Mouse (Mus musculus) heart, postnatal 0 days (tissue): ENCODE measurements around the gene Dhrs7c. TPM values are rescaled to one million over a fixed set of nuclear protein-coding genes. Genes with fewer than 3 reads are reported as not detected.

ENCODE experiments used
- ATAC-seq: fragments of 200-750 bp; cut with Nextera tagmentation; 2 replicates; pipeline ENCODE4 v1.8.0; 2017; ENCODE audit warnings: low read depth, moderate number of reproducible peaks, moderate library complexity; ENCODE audit not compliant: insufficient read depth
- DNase-seq: peaks from one replicate; pipeline ENCODE4 v3.0.0-alpha.2; 2016; ENCODE audit warnings: low spot score
- H3K27ac ChIP-seq: fragments of 300-500 bp; sonication (generic); 2 replicates; pipeline ENCODE4 v1.5.1; 2014; ENCODE audit warnings: low read depth, mild to moderate bottlenecking
- H3K27me3 ChIP-seq: fragments of 300-500 bp; sonication (generic); 2 replicates; pipeline ENCODE4 v1.6.1; 2014; ENCODE audit warnings: low read length, mixed read lengths; ENCODE audit not compliant: control insufficient read depth, insufficient read depth
- H3K36me3 ChIP-seq: fragments of 300-500 bp; sonication (generic); replicated peaks from 2 replicates; pipeline ENCODE4 v1.6.1; 2014; ENCODE audit warnings: low read length, mixed read lengths; ENCODE audit not compliant: control insufficient read depth, insufficient read depth
- H3K4me1 ChIP-seq: fragments of 300-500 bp; sonication (generic); 2 replicates; pipeline ENCODE4 v1.6.1; 2014; ENCODE audit warnings: antibody characterized with exemption; ENCODE audit not compliant: control insufficient read depth, insufficient read depth
- H3K4me2 ChIP-seq: fragments of 300-500 bp; sonication (generic); 2 replicates; pipeline ENCODE4 v1.6.1; 2014; ENCODE audit warnings: low read depth, mild to moderate bottlenecking, low read length, moderate library complexity
- H3K4me3 ChIP-seq: fragments of 300-500 bp; sonication (generic); 2 replicates; pipeline ENCODE4 v1.5.1; 2014; ENCODE audit warnings: low read depth, low read length
- H3K9ac ChIP-seq: fragments of 300-500 bp; sonication (generic); replicated peaks from 2 replicates; pipeline ENCODE4 v1.6.1; 2014; ENCODE audit warnings: low read depth, low read length, mixed read lengths
- H3K9me3 ChIP-seq: fragments of 300-500 bp; sonication (generic); replicated peaks from 2 replicates; pipeline ENCODE4 v1.6.1; 2016; ENCODE audit warnings: low read length; ENCODE audit not compliant: control insufficient read depth
- CTCF ChIP-seq: IDR thresholded peaks from 2 replicates; pipeline ENCODE4 v1.5.1; 2016; ENCODE audit warnings: antibody characterized with exemption, control low read depth, low read depth
- EP300 ChIP-seq: IDR thresholded peaks from 2 replicates; pipeline ENCODE4 v1.6.1; 2016; ENCODE audit warnings: antibody characterized with exemption, low read depth
- WGBS: fragments of 180-500 bp; shearing (Covaris S2); extraction: QIAGEN DNeasy Blood & Tissue Kit; methylation state at CpG from one replicate; pipeline ENCODE4 v1.1.7; 2014; 5-methylcytosine and 5-hydroxymethylcytosine counted together
- polyA plus RNA-seq: library from polyadenylated mRNA; unstranded; fragments of >200 nt; fragmentation: Nextera tagmentation; extraction: Ambion mirVana; gene quantifications from 2 replicates; pipeline ENCODE4 v1.2.1, GENCODE M21; 2015
- total RNA-seq: library from RNA; depleted of rRNA; stranded (reverse); fragments of >200 nt; gene quantifications from 2 replicates; pipeline ENCODE4 v1.2.3, GENCODE M21; 2014; ENCODE audit warnings: low replicate concordance; rRNA removed

The Dhrs7c gene
- total and polyA plus RNA-seq, 2 experiments from 2014 or later, result 92.5 to 148 TPM

- peak overlapping the region; percentile 56; the same call in 1 of the 2 replicates for H3K27ac ChIP-seq
- WGBS, result 57% methylated on average over 7 of the region's 7 CpGs
- H3K9ac ChIP-seq, result no peak overlapping the region
- ATAC-seq (no peak), DNase-seq (no peak)
- no peaks in the 10 kb centered on the region for H3K9me3 ChIP-seq
- H3K4me2 ChIP-seq, result no peak overlapping the region
- no peak overlapping the region for H3K4me3 ChIP-seq
- H3K27me3 ChIP-seq, result no peaks in the 10 kb centered on the region
- no peaks in the 10 kb centered on the region for H3K36me3 ChIP-seq
- peaks cover 8% of the 10 kb centered on the region; the same call in 1 of the 2 replicates for H3K4me1 ChIP-seq
- no peak for TF ChIP-seq EP300
- TF ChIP-seq CTCF, result no peak
These were observed 62.9 kb downstream of the Dhrs7c start for GRCm38 (mm10) chr11:67860743-67861398.

- H3K36me3 ChIP-seq, result no peaks in the 10 kb centered on the region
- no peaks in the 10 kb centered on the region for H3K9me3 ChIP-seq
- TF ChIP-seq CTCF, result no peak
- TF ChIP-seq EP300, result no peak
- H3K4me1 ChIP-seq, result peaks cover 8% of the 10 kb centered on the region; the same call in 1 of the 2 replicates
- H3K4me3 ChIP-seq, result no peak overlapping the region
- 21% methylated on average over 7 of the region's 7 CpGs for WGBS
- peak overlapping the region; percentile 56; the same call in 1 of the 2 replicates for H3K27ac ChIP-seq
- no peak overlapping the region for H3K9ac ChIP-seq
- H3K27me3 ChIP-seq, result no peaks in the 10 kb centered on the region
- no peak overlapping the region for H3K4me2 ChIP-seq
- peak; percentile 18 for DNase-seq
- ATAC-seq, result no peak; the same call in 1 of the 2 replicates
These were observed 63.4 kb downstream of the Dhrs7c start for GRCm38 (mm10) chr11:67861399-67861838.

GRCm38 (mm10) chr11:67865100-67865499 is 67.1 kb downstream of the Dhrs7c start:
- Histone ChIP-seq H3K36me3 (no peaks in the 10 kb centered on the region), H3K27me3 (no peaks in the 10 kb centered on the region), H3K4me1 (peaks cover 8% of the 10 kb centered on the region; the same call in 1 of the 2 replicates), H3K4me3 (no peak overlapping the region), H3K27ac (no peak overlapping the region), H3K9me3 (no peaks in the 10 kb centered on the region), H3K4me2 (no peak overlapping the region), H3K9ac (no peak overlapping the region)
- TF ChIP-seq EP300 (no peak), CTCF (peak; percentile 56)
- no peak for DNase-seq
- no peak for ATAC-seq
- 60% methylated on average over 5 of the region's 5 CpGs for WGBS

Other genes with a start within 250 kb of the Dhrs7c start
- gene Rcvrn, start 102.9 kb upstream of the Dhrs7c start, total RNA-seq, result not detected in 2 replicates
- not detected in 2 replicates for gene Rcvrn, start 102.9 kb upstream of the Dhrs7c start, polyA plus RNA-seq
- gene Glp2r, start 27.0 kb upstream of the Dhrs7c start, total RNA-seq, result not detected in 2 replicates
- gene Glp2r, start 27.0 kb upstream of the Dhrs7c start, polyA plus RNA-seq, result not detected in 2 replicates
- gene Gsg1l2, start 23.6 kb upstream of the Dhrs7c start, total RNA-seq, result not detected in 2 replicates
- gene Gsg1l2, start 23.6 kb upstream of the Dhrs7c start, polyA plus RNA-seq, result not detected in 2 replicates
- gene Usp43, start 124.0 kb downstream of the Dhrs7c start, total RNA-seq, result 2.9 and 3.9 TPM in 2 replicates
- gene Usp43, start 124.0 kb downstream of the Dhrs7c start, polyA plus RNA-seq, result 0.55 and 0.66 TPM in 2 replicates
- gene Cfap52, start 167.5 kb downstream of the Dhrs7c start, total RNA-seq, result not detected in 2 replicates
- gene Cfap52, start 167.5 kb downstream of the Dhrs7c start, polyA plus RNA-seq, result 0.12 and 0.44 TPM in 2 replicates
- gene Stx8, start 168.0 kb downstream of the Dhrs7c start, total RNA-seq, result 4.8 and 15.9 TPM in 2 replicates
- 66.5 and 69.0 TPM in 2 replicates for gene Stx8, start 168.0 kb downstream of the Dhrs7c start, polyA plus RNA-seq